In genomic region chr14:87396643-87397042, GRCm38 (mm10) we compare ENCODE assay signal across 19 mouse cellular contexts. TPM values are rescaled to one million over a fixed set of nuclear protein-coding genes. Genes with fewer than 3 reads are reported as not detected.
DNase-seq lines count a peak whose midpoint lies in the region; ATAC-seq and TF ChIP-seq lines count a peak whose summit lies in the region.
"Had no signal": no experiment of that assay in that cellular context is flagged by ENCODE, and none has a peak within 500 bp of the region (broad histone marks: within the 10 kb centered on the region; RNA-seq: fewer than 3 reads in every experiment).

No protein-coding gene starts in this region.

- no peak overlapping the region for H3K4me3 ChIP-seq in midbrain, embryonic 12.5 days
- H3K4me3 ChIP-seq in midbrain, postnatal 0 days (ENCODE audit: low read depth, low read length): no peak overlapping the region
- H3K4me3 ChIP-seq: embryonic facial prominence, embryonic 12.5 days; forebrain, embryonic 15.5 days; heart, embryonic 10.5 days; hindbrain, embryonic 13.5 days had no signal

- H3K27ac ChIP-seq in midbrain, embryonic 12.5 days (replicated peaks): no peak overlapping the region
- H3K27ac ChIP-seq in midbrain, postnatal 0 days (ENCODE audit: low read depth, low read length): no peak overlapping the region
- H3K27ac ChIP-seq: embryonic facial prominence, embryonic 12.5 days; forebrain, embryonic 15.5 days; heart, embryonic 10.5 days; hindbrain, embryonic 13.5 days had no signal

- H3K27me3 ChIP-seq in midbrain, embryonic 12.5 days: no peaks in the 10 kb centered on the region
- H3K27me3 ChIP-seq in midbrain, postnatal 0 days (ENCODE audit: insufficient read depth, low read length): no peaks in the 10 kb centered on the region
- H3K27me3 ChIP-seq: CH12.LX; embryonic facial prominence, embryonic 12.5 days; forebrain, embryonic 15.5 days; hindbrain, embryonic 13.5 days had no signal

- no peaks in the 10 kb centered on the region for H3K4me1 ChIP-seq in midbrain, embryonic 12.5 days
- no peaks in the 10 kb centered on the region for H3K4me1 ChIP-seq in midbrain, postnatal 0 days (ENCODE audit: insufficient read depth, low read length)
- H3K4me1 ChIP-seq: embryonic facial prominence, embryonic 12.5 days; forebrain, embryonic 15.5 days; heart, embryonic 10.5 days; hindbrain, embryonic 13.5 days had no signal

- no peak overlapping the region for H3K4me2 ChIP-seq in midbrain, embryonic 12.5 days (replicated peaks)
- no peak overlapping the region for H3K4me2 ChIP-seq in midbrain, postnatal 0 days (ENCODE audit: low read depth, low read length, poor library complexity, severe bottlenecking)
- H3K4me2 ChIP-seq: embryonic facial prominence, embryonic 12.5 days; forebrain, embryonic 15.5 days; hindbrain, embryonic 13.5 days had no signal

- no peak for DNase-seq in midbrain, postnatal 0 days (ENCODE audit: low spot score)
- peak; percentile 14 for DNase-seq in MN1 (ENCODE audit: low spot score)
- peak; percentile 15 for DNase-seq in brain, adult 2 months (ENCODE audit: low read depth, low spot score)
- no peak for DNase-seq in kidney, postnatal 14 days
- no peak for DNase-seq in natural killer cell, adult 2 months (ENCODE audit: low spot score in 2 of 2)
- DNase-seq: adrenal gland, adult 2 months; adrenal gland, postnatal 25 days; cerebellum, adult 11 months; cerebellum, adult 8-10 months; cerebellum, postnatal 25 days; gastrocnemius, postnatal 10 days; heart, adult 18-20 months; heart, postnatal 10 days had no signal

- 51% methylated on average over 5 of the region's 5 CpGs for WGBS in midbrain, embryonic 12.5 days
- 40% methylated on average over 5 of the region's 5 CpGs for WGBS in midbrain, postnatal 0 days

- no peaks in the 10 kb centered on the region for H3K36me3 ChIP-seq in midbrain, embryonic 12.5 days
- H3K36me3 ChIP-seq in midbrain, postnatal 0 days (ENCODE audit: insufficient read depth, low read length): no peaks in the 10 kb centered on the region
- H3K36me3 ChIP-seq: embryonic facial prominence, embryonic 12.5 days; forebrain, embryonic 15.5 days; heart, embryonic 10.5 days; hindbrain, embryonic 13.5 days had no signal

- 0 out of 2 replicates have a peak, but pooled peaks cover 3% of the 10 kb centered on the region for H3K9me3 ChIP-seq in midbrain, embryonic 12.5 days
- no peaks in the 10 kb centered on the region for H3K9me3 ChIP-seq in midbrain, postnatal 0 days (ENCODE audit: low read length)
- H3K9me3 ChIP-seq: embryonic facial prominence, embryonic 12.5 days; forebrain, embryonic 15.5 days; heart, embryonic 10.5 days; hindbrain, embryonic 13.5 days had no signal

- H3K9ac ChIP-seq in midbrain, embryonic 12.5 days (replicated peaks): no peak overlapping the region
- H3K9ac ChIP-seq in midbrain, postnatal 0 days (replicated peaks; ENCODE audit: low read length, poor library complexity, severe bottlenecking): no peak overlapping the region
- H3K9ac ChIP-seq: embryonic facial prominence, embryonic 12.5 days; forebrain, embryonic 15.5 days; hindbrain, embryonic 13.5 days had no signal

- ATAC-seq in midbrain, embryonic 12.5 days (ENCODE audit: low FRiP score, low read depth): 0 out of 2 replicates have a peak, but pooled peaks have one; percentile 34
- no peak for ATAC-seq in midbrain, postnatal 0 days (ENCODE audit: low FRiP score)
- ATAC-seq: forebrain, embryonic 15.5 days had no signal

- no peak for TF ChIP-seq CTCF in midbrain, postnatal 0 days (IDR thresholded peaks at IDR 0.05)

RNA-seq across cellular contexts. Expression of gene Tdrd3, which starts 19.8 kb away (rescaled TPM):
- polyA plus RNA-seq in midbrain, embryonic 12.5 days (2016; fragmentation: Nextera tagmentation; extraction: Ambion mirVana): 39.4 and 40.8 TPM in 2 replicates
- total RNA-seq in midbrain, postnatal 0 days (2014; rRNA removed): 25.7 and 29.3 TPM in 2 replicates
- 29.2 and 31.1 TPM in 2 replicates for polyA plus RNA-seq in midbrain, postnatal 0 days (2015; fragmentation: Nextera tagmentation; extraction: Ambion mirVana)

Comparison
In these comparisons a context has a peak if more than half of its experiments do, and no peak if none do; other contexts are left out.
1. DNase-seq: peak in MN1 (single experiment) and brain, adult 2 months (single experiment); none in midbrain, postnatal 0 days (single experiment), kidney, postnatal 14 days (single experiment) and natural killer cell, adult 2 months (0 of 2).